Comparison of ENCODE assay signal across 14 mouse cellular contexts in genomic region chr12:76818908-76819307, GRCm38 (mm10). TPM values are rescaled to one million over a fixed set of nuclear protein-coding genes. Genes with fewer than 3 reads are reported as not detected.
DNase-seq lines count a peak whose midpoint lies in the region; ATAC-seq and TF ChIP-seq lines count a peak whose summit lies in the region.
"Had no signal": no experiment of that assay in that cellular context is flagged by ENCODE, and none has a peak within 500 bp of the region (broad histone marks: within the 10 kb centered on the region; RNA-seq: fewer than 3 reads in every experiment).

No protein-coding gene starts in this region.

- ATAC-seq in embryonic facial prominence, embryonic 13.5 days (ENCODE audit: insufficient number of reproducible peaks, insufficient read depth, low FRiP score, low TSS enrichment, low read depth): no peak
- ATAC-seq in megakaryocyte progenitor cell, adult 5-6 weeks (replicated peaks; ENCODE audit: poor library complexity): no peak
- no peak for ATAC-seq in heart, embryonic 12.5 days (ENCODE audit: insufficient number of reproducible peaks, low FRiP score)
- ATAC-seq: CD4-positive, CD25-positive, alpha-beta regulatory T cell, adult 4 months had no signal

- no peaks in the 10 kb centered on the region for H3K9me3 ChIP-seq in embryonic facial prominence, embryonic 13.5 days
- no peaks in the 10 kb centered on the region for H3K9me3 ChIP-seq in heart, embryonic 12.5 days (replicated peaks)
- H3K9me3 ChIP-seq: forebrain, embryonic 10.5 days; megakaryocyte, embryonic 14.5 days had no signal

- peaks cover 24% of the 10 kb centered on the region for H3K27me3 ChIP-seq in embryonic facial prominence, embryonic 13.5 days
- peaks cover 54% of the 10 kb centered on the region for H3K27me3 ChIP-seq in heart, embryonic 12.5 days (replicated peaks)

- no peak overlapping the region for H3K9ac ChIP-seq in embryonic facial prominence, embryonic 13.5 days
- H3K9ac ChIP-seq in heart, embryonic 12.5 days: no peak overlapping the region

- H3K4me1 ChIP-seq in embryonic facial prominence, embryonic 13.5 days: peaks cover 52% of the 10 kb centered on the region
- H3K4me1 ChIP-seq in heart, embryonic 12.5 days (replicated peaks): peaks cover 19% of the 10 kb centered on the region; the same call in 1 of the 2 replicates

- no peaks in the 10 kb centered on the region for H3K36me3 ChIP-seq in embryonic facial prominence, embryonic 13.5 days
- H3K36me3 ChIP-seq in heart, embryonic 12.5 days: no peaks in the 10 kb centered on the region
- H3K36me3 ChIP-seq: forebrain, embryonic 10.5 days had no signal

- peak overlapping the region; percentile 5; the same call in 1 of the 2 replicates for H3K4me2 ChIP-seq in embryonic facial prominence, embryonic 13.5 days
- no peak overlapping the region for H3K4me2 ChIP-seq in heart, embryonic 12.5 days
- H3K4me2 ChIP-seq: liver, embryonic 11.5 days had no signal

- no peak for TF ChIP-seq CTCF in layer of hippocampus, adult 2 months (conservative IDR thresholded peaks at IDR 0.05)

- DNase-seq in layer of hippocampus, adult 18-20 months (ENCODE audit: low spot score in 2 of 2): peak; percentile 34 to 73
- no peak for DNase-seq in layer of hippocampus, postnatal 10 days (ENCODE audit: low spot score in 2 of 2)
- peak; percentile 51 to 53 for DNase-seq in layer of hippocampus, adult 2 months (ENCODE audit: low spot score in 2 of 2)
- DNase-seq in right cerebral cortex, postnatal 25 days: peak; percentile 80
- no peak for DNase-seq in spleen, postnatal 14 days (ENCODE audit: low spot score in 2 of 2)
- DNase-seq: heart, postnatal 14 days had no signal

- H3K27ac ChIP-seq in embryonic facial prominence, embryonic 13.5 days: peak overlapping the region; percentile 80
- peak overlapping the region; percentile 50 for H3K27ac ChIP-seq in layer of hippocampus, adult 2 months
- H3K27ac ChIP-seq in heart, embryonic 12.5 days (ENCODE audit: poor library complexity, severe bottlenecking): no peak overlapping the region

- 76% methylated on average over 9 of the region's 9 CpGs for WGBS in embryonic facial prominence, embryonic 13.5 days
- 85% methylated on average over 9 of the region's 9 CpGs for WGBS in heart, embryonic 12.5 days

- no peak overlapping the region for H3K4me3 ChIP-seq in embryonic facial prominence, embryonic 13.5 days
- H3K4me3 ChIP-seq in layer of hippocampus, adult 2 months: peak overlapping the region; percentile 27; the same call in 1 of the 2 replicates
- no peak overlapping the region for H3K4me3 ChIP-seq in heart, embryonic 12.5 days
- H3K4me3 ChIP-seq: forebrain, embryonic 10.5 days; megakaryocyte, embryonic 14.5 days had no signal

RNA-seq across cellular contexts. Expression of gene Rab15, which starts 3.8 kb away (rescaled TPM):
- total RNA-seq in layer of hippocampus, adult 18-20 months (2021): 100 to 1,000 TPM; 187 to 197 TPM
- total RNA-seq in layer of hippocampus, postnatal 10 days (2021): 100 to 1,000 TPM; 111 to 131 TPM
- polyA plus RNA-seq in embryonic facial prominence, embryonic 13.5 days (2015; fragmentation: Nextera tagmentation; extraction: Ambion mirVana): 27.1 and 32.2 TPM in 2 replicates
- 100 to 1,000 TPM; 189 to 195 TPM for total RNA-seq in layer of hippocampus, adult 2 months (2021)
- not detected in 2 replicates for total RNA-seq in megakaryocyte progenitor cell, adult 5-6 weeks (2015)
- total RNA-seq in megakaryocyte progenitor cell, adult 5-6 weeks (2017): 1.1 TPM in 1 of 2 replicates, not detected in the other
- 2.9 and 3.6 TPM in 2 replicates for polyA plus RNA-seq in heart, embryonic 12.5 days (2016; fragmentation: Nextera tagmentation; extraction: Ambion mirVana)
- polyA plus RNA-seq: CD4-positive, CD25-positive, alpha-beta regulatory T cell, adult 4 months had no signal

RNA-seq across cellular contexts. Expression of gene Gpx2, which starts 23.6 kb away (rescaled TPM):
- total RNA-seq in layer of hippocampus, adult 18-20 months (2021): under 1 TPM in 1 of 2 experiments, not detected in 1; 0.51 TPM
- total RNA-seq in layer of hippocampus, postnatal 10 days (2021): under 1 TPM; 0.25 to 0.76 TPM
- polyA plus RNA-seq in embryonic facial prominence, embryonic 13.5 days (2015; fragmentation: Nextera tagmentation; extraction: Ambion mirVana): 0.97 and 2.5 TPM in 2 replicates
- total RNA-seq in layer of hippocampus, adult 2 months (2021): under 1 TPM in 1 of 2 experiments, not detected in 1; 0.88 TPM
- not detected in 2 replicates for total RNA-seq in megakaryocyte progenitor cell, adult 5-6 weeks (2015)
- total RNA-seq in megakaryocyte progenitor cell, adult 5-6 weeks (2017): not detected in 2 replicates
- 0.49 TPM in 1 of 2 replicates, not detected in the other for polyA plus RNA-seq in heart, embryonic 12.5 days (2016; fragmentation: Nextera tagmentation; extraction: Ambion mirVana)
- total RNA-seq: adrenal gland, adult 18-20 months; heart, postnatal 14 days had no signal
- polyA plus RNA-seq: CD4-positive, CD25-positive, alpha-beta regulatory T cell, adult 4 months; liver, embryonic 11.5 days had no signal

RNA-seq across cellular contexts. Expression of gene Fntb, which starts 53.5 kb away (rescaled TPM):
- 10 to 100 TPM; 25.1 to 26.8 TPM for total RNA-seq in layer of hippocampus, adult 18-20 months (2021)
- 10 to 100 TPM; 23.8 to 23.9 TPM for total RNA-seq in layer of hippocampus, postnatal 10 days (2021)
- polyA plus RNA-seq in embryonic facial prominence, embryonic 13.5 days (2015; fragmentation: Nextera tagmentation; extraction: Ambion mirVana): 41.5 and 41.8 TPM in 2 replicates
- total RNA-seq in layer of hippocampus, adult 2 months (2021): 10 to 100 TPM; 24.8 to 26.2 TPM
- 11.9 and 12.7 TPM in 2 replicates for total RNA-seq in megakaryocyte progenitor cell, adult 5-6 weeks (2015)
- total RNA-seq in megakaryocyte progenitor cell, adult 5-6 weeks (2017): 5.0 and 7.3 TPM in 2 replicates
- polyA plus RNA-seq in heart, embryonic 12.5 days (2016; fragmentation: Nextera tagmentation; extraction: Ambion mirVana): 30.9 and 31.7 TPM in 2 replicates

RNA-seq across cellular contexts. Expression of gene Churc1, which starts 53.6 kb away (rescaled TPM):
- total RNA-seq in layer of hippocampus, adult 18-20 months (2021): 10 to 100 TPM; 34.7 to 37.7 TPM
- total RNA-seq in layer of hippocampus, postnatal 10 days (2021): 10 to 100 TPM; 45.2 to 49.4 TPM
- 90.1 and 96.4 TPM in 2 replicates for polyA plus RNA-seq in embryonic facial prominence, embryonic 13.5 days (2015; fragmentation: Nextera tagmentation; extraction: Ambion mirVana)
- 10 to 100 TPM; 36.5 to 37.3 TPM for total RNA-seq in layer of hippocampus, adult 2 months (2021)
- total RNA-seq in megakaryocyte progenitor cell, adult 5-6 weeks (2015): 57.2 and 68.0 TPM in 2 replicates
- 46.1 and 48.9 TPM in 2 replicates for total RNA-seq in megakaryocyte progenitor cell, adult 5-6 weeks (2017)
- 124 and 131 TPM in 2 replicates for polyA plus RNA-seq in heart, embryonic 12.5 days (2016; fragmentation: Nextera tagmentation; extraction: Ambion mirVana)

Comparison
In these comparisons a context has a peak if more than half of its experiments do, and no peak if none do; other contexts are left out.
1. DNase-seq: peak in layer of hippocampus, adult 18-20 months (2 of 2), layer of hippocampus, adult 2 months (2 of 2) and right cerebral cortex, postnatal 25 days (single experiment); none in layer of hippocampus, postnatal 10 days (0 of 2) and spleen, postnatal 14 days (0 of 2).
2. RNA of gene Rab15, which starts 3.8 kb away (total RNA-seq): 187 to 197 TPM in layer of hippocampus, adult 18-20 months, 189 to 195 TPM in layer of hippocampus, adult 2 months and 111 to 131 TPM in layer of hippocampus, postnatal 10 days; 1.1 TPM in megakaryocyte progenitor cell, adult 5-6 weeks; every median in the first group is over 10 times any median in the second.